Mouse (Mus musculus) myocyte (in vitro differentiated cells): ENCODE measurements at regions not wholly inside any gene's neighbourhood (a gene's known extent, or its start where the extent isn't known, plus 50 kb on each side); places are given as distances from the start of the nearest gene placed in this dataset.

Experiments
- H3K27me3 ChIP-seq: one replicate; pipeline ENCODE4 v1.6.1; 2011; ENCODE audit not compliant: control insufficient read depth, insufficient read depth, insufficient read length
- H3K36me3 ChIP-seq: one replicate; pipeline ENCODE4 v1.6.1; 2011; ENCODE audit not compliant: control insufficient read depth, insufficient read depth
- H3K4me2 ChIP-seq: one replicate; pipeline ENCODE4 v1.6.1; 2011; ENCODE audit warnings: low read depth, control low read depth
- H3K4me3 ChIP-seq: one replicate; pipeline ENCODE4 v1.5.1; 2011; ENCODE audit warnings: mild to moderate bottlenecking, control low read depth, moderate library complexity
- H3K79me2 ChIP-seq: one replicate; pipeline ENCODE4 v1.6.1; 2011; ENCODE audit not compliant: control insufficient read depth, insufficient read depth
- H3ac ChIP-seq: one replicate; pipeline ENCODE4 v1.6.1; 2011; ENCODE audit not compliant: control insufficient read depth, insufficient read length
- CEBPB ChIP-seq: IDR thresholded peaks from 2 replicates; pipeline ENCODE4 v1.6.1; 2011; ENCODE audit warnings: mild to moderate bottlenecking, moderate library complexity; ENCODE audit not compliant: poor library complexity, insufficient read depth, severe bottlenecking
- E2F4 ChIP-seq: IDR thresholded peaks from one replicate; pipeline ENCODE4 v1.6.1; 2011; ENCODE audit warnings: mild to moderate bottlenecking, control low read depth, moderate library complexity; ENCODE audit not compliant: insufficient read depth
- MAX ChIP-seq: IDR thresholded peaks from one replicate; pipeline ENCODE4 v1.6.1; 2011; ENCODE audit warnings: low read depth, mild to moderate bottlenecking, control low read depth
- MYOD1 ChIP-seq, 3 experiments: IDR thresholded peaks; one replicate each; pipeline ENCODE4 v1.6.1; 2011; ENCODE audit warnings: control low read depth in 2 of 3, low read depth in 2 of 3, mild to moderate bottlenecking in 2 of 3, moderate library complexity in 1 of 3; ENCODE audit not compliant: insufficient read length in 2 of 3, control insufficient read depth in 1 of 3
- MYOG ChIP-seq, 3 experiments: IDR thresholded peaks; one replicate each; pipeline ENCODE4 v1.6.1; 2011; ENCODE audit warnings: control low read depth in 2 of 3, low read depth in 2 of 3, mild to moderate bottlenecking in 2 of 3; ENCODE audit not compliant: insufficient read length in 2 of 3, control insufficient read depth in 1 of 3, insufficient read depth in 1 of 3
- POLR2A ChIP-seq: IDR thresholded peaks from one replicate; pipeline ENCODE4 v1.6.1; 2011; ENCODE audit warnings: low read depth, mild to moderate bottlenecking, control low read depth, moderate library complexity; ENCODE audit not compliant: insufficient read length
- POLR2AphosphoS2 ChIP-seq: IDR thresholded peaks from one replicate; pipeline ENCODE4 v1.6.1; 2011; ENCODE audit warnings: low read depth, control low read depth; ENCODE audit not compliant: insufficient read length
- REST ChIP-seq: IDR thresholded peaks from one replicate; pipeline ENCODE4 v1.6.1; 2011; ENCODE audit warnings: mild to moderate bottlenecking, control low read depth, moderate library complexity; ENCODE audit not compliant: insufficient read depth, insufficient read length
- SRF ChIP-seq: IDR thresholded peaks from one replicate; pipeline ENCODE4 v1.6.1; 2011; ENCODE audit warnings: low read depth; ENCODE audit not compliant: control insufficient read depth, insufficient read length
- TCF12 ChIP-seq: IDR thresholded peaks from one replicate; pipeline ENCODE4 v1.6.1; 2011; ENCODE audit warnings: mild to moderate bottlenecking, control low read depth; ENCODE audit not compliant: poor library complexity, insufficient read depth, severe bottlenecking
- TCF3 ChIP-seq: IDR thresholded peaks from one replicate; pipeline ENCODE4 v1.6.1; 2011; ENCODE audit warnings: low read depth, control low read depth; ENCODE audit not compliant: insufficient read length
- USF1 ChIP-seq: IDR thresholded peaks from one replicate; pipeline ENCODE4 v1.6.1; 2011; ENCODE audit warnings: low read depth, mild to moderate bottlenecking, control low read depth, moderate library complexity

DNA sequence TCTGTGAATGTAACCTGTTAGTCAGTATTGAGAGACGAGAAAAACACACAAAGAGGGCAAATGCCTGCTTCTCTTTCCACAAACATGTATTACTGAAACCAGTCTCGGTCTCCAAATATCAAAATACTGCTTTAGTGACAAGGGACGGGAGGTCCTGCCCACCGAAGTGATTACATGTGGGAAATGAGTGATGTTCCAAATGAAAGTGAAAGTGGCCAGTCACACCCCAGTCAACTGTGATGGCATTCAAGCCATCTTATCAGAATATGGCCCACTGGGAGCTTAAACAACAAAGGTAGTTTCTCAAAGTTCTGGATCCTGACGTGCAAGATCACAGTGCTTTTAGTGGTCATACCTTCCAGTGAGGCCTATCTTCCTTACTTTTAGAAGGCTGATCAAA lies 87.0 kb upstream of the Rnf152 start:
- Histone ChIP-seq H3K36me3 (no peaks in the 10 kb centered on the region), H3K27me3 (no peaks in the 10 kb centered on the region), H3K4me3 (no peak overlapping the region), H3K79me2 (no peaks in the 10 kb centered on the region), H3ac (no peak overlapping the region), H3K4me2 (no peak overlapping the region)
- TF ChIP-seq CEBPB: no peak
- TF ChIP-seq POLR2A: no peak
- TF ChIP-seq MAX: no peak
- TF ChIP-seq POLR2AphosphoS2: no peak
- TF ChIP-seq SRF: no peak
- TF ChIP-seq TCF12: no peak
- TF ChIP-seq MYOG (IDR thresholded peaks at IDR 0.05; ENCODE audit: control insufficient read depth in 1 of 3, insufficient read depth in 1 of 3, insufficient read length in 2 of 3, low read depth in 2 of 3): no peak

DNA sequence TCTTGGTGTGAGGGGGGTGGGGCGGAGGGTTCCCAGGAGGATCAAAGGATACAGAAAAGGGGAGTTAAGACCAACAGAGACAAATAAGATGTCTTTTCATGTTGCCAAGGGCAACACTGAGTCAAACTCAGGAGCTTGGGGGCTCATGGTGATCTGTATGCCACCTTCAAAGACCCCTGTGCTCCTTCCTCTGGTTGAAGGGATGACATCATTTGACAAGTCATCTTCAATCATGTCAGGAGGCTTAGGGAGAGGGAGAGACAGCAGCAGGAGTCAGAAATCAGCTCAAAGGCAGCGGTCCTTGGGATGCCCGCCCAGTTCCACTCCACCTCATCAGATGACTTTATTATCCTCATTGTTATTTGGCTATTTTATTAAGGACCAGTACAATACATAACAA lies 83.8 kb upstream of the Rnf152 start:
- Histone ChIP-seq H3K4me2 (no peak overlapping the region), H3ac (no peak overlapping the region), H3K36me3 (no peaks in the 10 kb centered on the region), H3K79me2 (no peaks in the 10 kb centered on the region), H3K27me3 (no peaks in the 10 kb centered on the region), H3K4me3 (no peak overlapping the region)
- TF ChIP-seq E2F4: no peak
- no peak for TF ChIP-seq POLR2A
- no peak for TF ChIP-seq POLR2AphosphoS2
- TF ChIP-seq MAX: no peak
- no peak for TF ChIP-seq MYOG (IDR thresholded peaks at IDR 0.05; ENCODE audit: control insufficient read depth in 1 of 3, insufficient read depth in 1 of 3, insufficient read length in 2 of 3, low read depth in 2 of 3)
- no peak for TF ChIP-seq REST
- TF ChIP-seq CEBPB: no peak
- TF ChIP-seq SRF: no peak
- no peak for TF ChIP-seq TCF12
- no peak for TF ChIP-seq TCF3
- TF ChIP-seq USF1: no peak
- no peak for TF ChIP-seq MYOD1 (IDR thresholded peaks at IDR 0.05; ENCODE audit: control insufficient read depth in 1 of 3, insufficient read length in 2 of 3, low read depth in 2 of 3)

DNA sequence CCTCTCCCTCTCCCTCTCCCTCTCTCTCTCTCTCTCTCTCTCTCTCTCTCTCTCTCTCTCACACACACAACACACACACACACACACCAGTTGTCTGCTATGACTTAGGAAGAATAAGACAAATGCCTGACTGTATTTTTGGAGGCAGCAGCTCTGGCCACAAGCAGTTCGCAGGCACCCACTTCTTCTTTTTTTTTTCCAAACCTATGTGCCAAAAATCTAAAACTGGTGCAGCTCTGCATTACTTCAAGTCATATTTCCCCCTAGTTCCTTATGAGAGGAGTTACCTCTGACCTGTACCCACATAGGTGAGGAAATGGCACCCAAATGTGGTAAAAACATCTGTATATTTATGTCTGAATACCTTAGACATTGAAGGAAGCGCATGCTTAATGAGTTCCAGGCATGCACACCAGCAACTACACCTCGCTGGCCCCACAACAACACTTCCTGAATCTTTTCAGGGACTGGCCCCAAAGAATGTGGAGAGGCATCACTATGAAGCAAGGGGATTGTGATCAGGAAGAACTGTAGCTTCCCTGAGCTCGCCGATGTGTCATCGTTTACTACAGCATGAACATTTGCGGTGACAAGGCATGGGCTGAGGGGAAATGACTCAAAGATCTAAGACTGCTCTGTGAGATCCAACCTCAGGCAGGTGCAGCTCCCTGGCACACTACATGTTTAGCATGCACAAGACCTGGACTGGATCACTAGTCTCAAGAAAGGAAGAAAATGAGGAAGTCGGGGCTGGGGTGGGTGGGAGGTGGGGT lies 78.3 kb upstream of the Rnf152 start:
- H3K79me2 ChIP-seq: no peaks in the 10 kb centered on the region
- no peaks in the 10 kb centered on the region for H3K36me3 ChIP-seq
- peak overlapping the region; percentile 43 for H3K4me2 ChIP-seq
- no peak overlapping the region for H3ac ChIP-seq
- H3K27me3 ChIP-seq: no peaks in the 10 kb centered on the region
- H3K4me3 ChIP-seq: no peak overlapping the region
- TF ChIP-seq POLR2AphosphoS2 (no peak), POLR2A (no peak), MYOG (IDR thresholded peaks at IDR 0.05; ENCODE audit: control insufficient read depth in 1 of 3, insufficient read depth in 1 of 3, insufficient read length in 2 of 3, low read depth in 2 of 3) (peak in 1 of 3 experiments; percentile 9), MYOD1 (IDR thresholded peaks at IDR 0.05; ENCODE audit: control insufficient read depth in 1 of 3, insufficient read length in 2 of 3, low read depth in 2 of 3) (peak in 1 of 3 experiments; percentile 63), TCF3 (peak; percentile 30)

DNA sequence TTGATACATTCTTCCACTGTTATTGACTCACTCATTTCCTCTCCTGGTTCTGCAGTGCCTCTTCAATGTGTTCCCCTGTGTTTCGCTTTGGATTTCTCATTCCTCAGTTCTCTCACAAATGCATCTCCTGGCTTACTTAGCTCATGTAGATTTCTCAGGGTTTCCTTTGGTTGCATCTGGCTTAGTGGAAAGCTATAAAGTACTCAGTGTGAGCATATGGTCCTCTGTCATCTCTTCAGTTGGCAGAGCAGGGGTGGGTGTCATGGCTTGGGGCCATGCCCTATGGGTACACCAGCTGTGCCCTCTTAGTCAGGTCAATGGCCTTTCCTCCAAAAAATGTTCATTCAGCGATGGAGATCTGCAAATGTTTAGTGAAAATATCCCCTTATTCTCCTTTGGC lies 77.4 kb upstream of the Rnf152 start:
- no peak overlapping the region for H3ac ChIP-seq
- H3K79me2 ChIP-seq: no peaks in the 10 kb centered on the region
- TF ChIP-seq MYOD1 (IDR thresholded peaks at IDR 0.05; ENCODE audit: control insufficient read depth in 1 of 3, insufficient read length in 2 of 3, low read depth in 2 of 3): peak in 1 of 3 experiments; percentile 23
- no peak for TF ChIP-seq POLR2AphosphoS2
- no peak overlapping the region for H3K4me3 ChIP-seq
- H3K36me3 ChIP-seq: no peaks in the 10 kb centered on the region
- no peaks in the 10 kb centered on the region for H3K27me3 ChIP-seq
- H3K4me2 ChIP-seq: no peak overlapping the region

DNA sequence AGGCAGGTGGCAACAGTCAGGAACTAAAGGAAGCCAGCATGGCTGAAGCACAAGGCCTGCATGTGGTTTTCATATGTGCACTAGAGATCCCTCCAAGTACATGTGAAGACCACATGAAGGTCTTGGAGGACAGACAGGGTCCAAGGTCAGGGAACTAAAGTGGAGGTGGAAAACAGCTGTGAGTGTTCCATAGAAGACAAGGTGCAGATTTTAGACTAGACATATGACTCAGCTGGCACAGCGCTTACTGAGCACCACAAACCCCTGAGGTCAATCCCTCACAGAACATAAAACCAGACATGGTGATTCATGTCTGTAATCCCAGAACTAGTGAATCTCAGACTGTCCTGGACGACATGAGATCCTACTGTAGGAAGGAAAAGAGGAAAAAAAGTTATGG lies 75.3 kb upstream of the Rnf152 start:
- Histone ChIP-seq H3K36me3 (no peaks in the 10 kb centered on the region), H3ac (no peak overlapping the region), H3K4me3 (no peak overlapping the region), H3K79me2 (no peaks in the 10 kb centered on the region), H3K27me3 (no peaks in the 10 kb centered on the region), H3K4me2 (peak overlapping the region; percentile 35)
- no peak for TF ChIP-seq CEBPB
- TF ChIP-seq E2F4: no peak
- TF ChIP-seq USF1: no peak
- no peak for TF ChIP-seq TCF3
- no peak for TF ChIP-seq POLR2A
- TF ChIP-seq TCF12: peak; percentile 57
- TF ChIP-seq POLR2AphosphoS2: no peak
- no peak for TF ChIP-seq REST
- TF ChIP-seq SRF: no peak
- peak in 2 of 3 experiments; percentile 37 to 58 for TF ChIP-seq MYOD1 (IDR thresholded peaks at IDR 0.05; ENCODE audit: control insufficient read depth in 1 of 3, insufficient read length in 2 of 3, low read depth in 2 of 3)
- TF ChIP-seq MYOG (IDR thresholded peaks at IDR 0.05; ENCODE audit: control insufficient read depth in 1 of 3, insufficient read depth in 1 of 3, insufficient read length in 2 of 3, low read depth in 2 of 3): peak in 1 of 3 experiments; percentile 20
- TF ChIP-seq MAX: no peak
